Mouse (Mus musculus): ENCODE data around the gene Ttc7b.

GRCm38 (mm10) chr12:100406094-100406493, 114.5 kb downstream of the Ttc7b start:
- TF ChIP-seq CTCF (IDR thresholded peaks at IDR 0.05; ENCODE audit: borderline replicate concordance, insufficient read depth, low read depth, low read length) (no peak), POLR2A (IDR thresholded peaks at IDR 0.05; ENCODE audit: borderline replicate concordance, insufficient read depth, low read length) (no peak)

Data from cerebellum, adult 2 months (tissue).